Mouse (Mus musculus): Measurements from ENCODE around the gene Fgd3.
A peak's percentile ranks its signal among the peaks of the same experiment; 100 is the strongest.

The Fgd3 gene

GRCm38 (mm10) chr13:49341831-49342722 lies 22.0 kb upstream of the Fgd3 start:
- DNase-seq (ENCODE audit: extremely low read depth, low read depth): no peak

- peak; percentile 98 for DNase-seq (ENCODE audit: extremely low read depth, low read depth)
Measured at GRCm38 (mm10) chr13:49341012-49341830, 21.1 kb upstream of the Fgd3 start, which contains the start of gene Bicd2. Bicd2 (plus strand) TSS chr13:49341585.

- no peak for DNase-seq (ENCODE audit: extremely low read depth, low read depth)
Measured at GRCm38 (mm10) chr13:49338893-49339546, 18.9 kb upstream of the Fgd3 start.

GRCm38 (mm10) chr13:49335077-49335982 lies 15.2 kb upstream of the Fgd3 start:
- DNase-seq (ENCODE audit: extremely low read depth, low read depth): no peak

GRCm38 (mm10) chr13:49333250-49333649 lies 13.1 kb upstream of the Fgd3 start:
- no peak for DNase-seq (ENCODE audit: extremely low read depth, low read depth)

GRCm38 (mm10) chr13:49328101-49328500 lies 8.0 kb upstream of the Fgd3 start:
- DNase-seq (ENCODE audit: extremely low read depth, low read depth): no peak

GRCm38 (mm10) chr13:49326246-49327206 lies 6.4 kb upstream of the Fgd3 start:
- no peak for DNase-seq (ENCODE audit: extremely low read depth, low read depth)

- no peak for DNase-seq (ENCODE audit: extremely low read depth, low read depth)
Measured at GRCm38 (mm10) chr13:49324871-49325270, 4.8 kb upstream of the Fgd3 start.

GRCm38 (mm10) chr13:49322739-49323138 lies 2.6 kb upstream of the Fgd3 start:
- no peak for DNase-seq (ENCODE audit: extremely low read depth, low read depth)

- DNase-seq (ENCODE audit: extremely low read depth, low read depth): no peak
Measured at GRCm38 (mm10) chr13:49322169-49322568, 2.1 kb upstream of the Fgd3 start.

GRCm38 (mm10) chr13:49321452-49321851 lies 1.3 kb upstream of the Fgd3 start:
- DNase-seq (ENCODE audit: extremely low read depth, low read depth): no peak

- DNase-seq (ENCODE audit: extremely low read depth, low read depth): no peak
Measured at GRCm38 (mm10) chr13:49320514-49320913, 403 bp upstream of the Fgd3 start.

- no peak for DNase-seq (ENCODE audit: extremely low read depth, low read depth)
Measured at GRCm38 (mm10) chr13:49317914-49318313, 2.2 kb downstream of the Fgd3 start.

- no peak for DNase-seq (ENCODE audit: extremely low read depth, low read depth)
Measured at GRCm38 (mm10) chr13:49317508-49317907, 2.6 kb downstream of the Fgd3 start.

- no peak for DNase-seq (ENCODE audit: extremely low read depth, low read depth)
Measured at GRCm38 (mm10) chr13:49316386-49317162, 3.5 kb downstream of the Fgd3 start.

- DNase-seq (ENCODE audit: extremely low read depth, low read depth): no peak
Measured at GRCm38 (mm10) chr13:49311642-49312041, 8.5 kb downstream of the Fgd3 start.

GRCm38 (mm10) chr13:49309501-49309900 lies 10.6 kb downstream of the Fgd3 start:
- DNase-seq (ENCODE audit: extremely low read depth, low read depth): peak; percentile 26

GRCm38 (mm10) chr13:49308861-49309403 lies 11.2 kb downstream of the Fgd3 start:
- peak; percentile 96 for DNase-seq (ENCODE audit: extremely low read depth, low read depth)

Measured in MEL-GATA-1-ER (cell line).